Mouse (Mus musculus): ENCODE results near the gene Pofut2.

The Pofut2 gene

GRCm38 (mm10) chr10:77315682-77316081 lies 56.7 kb downstream of the Pofut2 start:
- no peak for DNase-seq (ENCODE audit: low spot score)
